Mouse (Mus musculus) urinary bladder, postnatal 10 days (tissue): ENCODE results near the gene Creb3l4.
"Not testable (repeated sequence)": the region's sequence is repeated elsewhere in the genome, so short reads cannot be mapped to it uniquely, and the experiment has no call there.

Experiments used
- DNase-seq: peaks from one replicate; pipeline ENCODE4 v3.0.0; 2022; ENCODE audit warnings: low spot score

Creb3l4 gene

DNA sequence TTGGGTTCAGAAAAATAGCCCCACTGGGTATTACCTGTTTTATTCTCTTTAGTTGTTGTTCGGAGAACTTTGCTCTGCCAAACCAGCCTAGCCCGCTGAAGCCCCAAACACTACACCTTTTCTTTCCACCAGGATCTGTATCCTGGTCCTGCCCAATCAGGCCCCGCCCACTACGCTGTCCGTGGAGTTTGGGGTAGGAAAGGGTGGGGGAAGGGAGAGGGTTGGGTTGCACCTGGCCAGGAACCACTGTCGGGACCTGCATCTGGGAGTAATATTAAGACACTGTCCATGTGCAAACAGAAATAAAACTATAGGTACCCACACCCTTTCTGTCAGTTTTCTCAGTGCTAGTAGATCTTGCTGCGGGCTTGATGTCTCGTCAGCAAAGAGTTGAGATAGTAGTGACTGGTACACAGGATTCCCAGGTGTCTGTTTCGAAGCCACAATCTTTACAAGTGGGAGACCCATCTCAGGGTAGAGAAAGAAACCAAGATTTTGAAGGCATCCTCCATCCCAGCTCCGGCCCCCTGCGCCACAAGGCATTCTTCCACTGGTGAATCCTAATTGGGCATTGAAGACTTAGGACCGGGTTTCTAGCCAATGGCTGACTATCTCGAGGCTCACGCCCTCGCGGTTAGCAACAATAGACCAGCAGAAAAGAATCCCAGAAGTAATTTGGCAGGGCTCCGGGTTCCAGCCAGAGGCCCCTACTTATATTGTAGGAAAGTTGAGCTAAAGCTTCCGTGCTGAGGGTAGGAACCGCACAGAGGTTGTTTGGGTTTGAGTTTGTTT, at the start of gene Creb3l4:
Creb3l4 (minus strand) TSS at position 529 of the 792 bp plus-strand sequence.
- DNase-seq: no peak

DNA sequence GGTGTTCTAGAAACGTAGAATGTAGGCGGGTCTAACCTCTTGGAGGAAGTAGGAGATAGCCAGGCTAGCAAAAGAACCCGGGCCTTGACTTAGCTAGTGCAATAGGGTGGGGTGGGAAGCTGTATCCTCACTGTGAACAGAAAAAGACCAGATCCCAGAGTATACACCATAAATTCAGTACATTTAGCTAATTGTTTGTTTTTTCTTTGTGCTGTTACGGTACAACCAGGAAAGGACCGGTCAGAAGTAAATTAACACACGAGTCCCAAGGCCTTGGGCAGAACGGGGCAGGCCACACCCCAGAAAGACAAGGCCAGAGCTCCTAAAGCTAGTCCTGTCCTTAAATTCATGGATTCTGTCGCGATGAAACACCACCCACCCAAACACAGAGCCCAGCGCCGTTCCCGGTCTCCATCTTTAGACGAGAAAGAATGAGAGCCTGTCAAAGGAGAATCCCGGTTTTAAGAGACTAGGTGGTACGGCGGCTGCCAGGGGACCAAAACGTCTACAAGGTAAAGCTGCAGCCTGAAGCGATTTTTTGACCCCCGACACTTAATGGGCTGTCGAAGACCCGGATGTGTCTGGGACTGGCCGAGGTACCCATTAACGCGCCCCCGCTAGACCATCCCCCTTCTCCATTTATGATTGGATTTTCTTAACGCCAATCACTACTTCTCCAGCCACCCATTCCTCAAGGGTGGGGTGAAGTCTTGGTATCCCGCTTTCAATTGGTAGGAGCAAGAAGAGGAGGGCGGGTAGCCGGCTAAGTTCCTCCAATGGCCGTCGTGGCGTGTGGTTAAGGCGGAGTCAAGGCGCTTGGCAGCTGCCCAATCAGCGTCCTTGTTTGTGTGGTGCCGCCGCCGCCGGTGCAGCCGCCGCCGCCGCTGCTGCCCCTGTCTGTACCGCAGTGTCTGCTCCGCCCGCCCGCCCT, 49.3 kb upstream of the Creb3l4 start, which contains the start of gene Gatad2b:
Gatad2b (plus strand) TSS at position 834 of the 931 bp plus-strand sequence.
- DNase-seq: peak; percentile 91

DNA sequence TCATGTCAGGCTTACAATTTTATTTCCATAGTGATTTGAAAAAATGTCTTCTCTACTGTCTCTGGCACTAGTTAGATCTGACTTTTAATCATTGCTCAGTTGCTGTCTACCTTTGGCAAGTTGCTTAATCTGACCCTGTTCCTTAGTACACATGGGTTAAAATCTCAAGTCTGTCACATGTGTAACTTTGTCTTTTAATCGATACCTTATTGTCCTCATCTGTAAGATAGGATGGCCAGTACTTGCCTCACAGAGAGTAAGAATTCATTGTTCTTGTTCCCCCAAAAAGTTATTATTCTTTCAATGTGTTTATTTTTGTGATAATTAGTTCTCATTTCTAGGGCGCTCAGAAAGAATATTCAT, 48.7 kb upstream of the Creb3l4 start:
- DNase-seq: no peak

DNA sequence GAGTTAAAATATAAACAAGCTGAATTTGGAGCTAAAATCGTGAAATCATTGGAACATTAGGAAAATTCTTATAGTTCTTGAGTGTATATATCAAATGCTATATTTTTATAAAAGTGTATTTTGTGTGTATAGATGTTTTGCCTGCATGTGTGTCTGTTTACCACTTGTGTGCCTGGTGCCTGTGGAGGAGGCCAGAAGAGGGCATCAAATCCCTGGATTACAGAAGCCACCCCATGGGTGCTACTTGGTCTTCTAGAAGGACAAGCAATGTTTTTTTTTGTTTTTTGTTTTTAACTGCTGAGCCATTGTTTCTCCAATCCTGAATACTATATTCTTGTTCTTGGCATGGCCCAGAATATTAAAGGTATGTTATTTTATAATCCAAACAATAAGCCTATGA, 47.3 kb upstream of the Creb3l4 start:
- DNase-seq: no peak

DNA sequence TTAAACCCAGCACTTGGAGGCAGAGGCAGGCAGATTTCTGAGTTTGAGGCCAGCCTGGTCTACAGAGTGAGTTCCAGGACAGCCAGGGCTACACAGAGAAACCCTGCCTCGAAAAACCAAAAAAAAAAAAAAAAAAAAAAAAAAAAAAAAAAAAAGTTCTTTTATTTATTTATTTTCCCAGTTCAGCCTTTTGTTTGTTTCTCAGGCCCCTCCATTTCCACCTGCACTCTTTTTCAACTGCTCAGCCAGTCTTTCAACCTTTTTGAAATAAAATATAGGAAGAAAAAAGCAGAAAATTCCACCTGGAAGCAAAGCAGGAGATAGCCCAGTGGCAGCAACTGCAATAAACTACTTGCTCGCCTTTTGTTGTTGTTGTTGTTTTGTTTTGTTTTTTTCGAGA, 46.1 kb upstream of the Creb3l4 start:
- not testable (repeated sequence) for DNase-seq

DNA sequence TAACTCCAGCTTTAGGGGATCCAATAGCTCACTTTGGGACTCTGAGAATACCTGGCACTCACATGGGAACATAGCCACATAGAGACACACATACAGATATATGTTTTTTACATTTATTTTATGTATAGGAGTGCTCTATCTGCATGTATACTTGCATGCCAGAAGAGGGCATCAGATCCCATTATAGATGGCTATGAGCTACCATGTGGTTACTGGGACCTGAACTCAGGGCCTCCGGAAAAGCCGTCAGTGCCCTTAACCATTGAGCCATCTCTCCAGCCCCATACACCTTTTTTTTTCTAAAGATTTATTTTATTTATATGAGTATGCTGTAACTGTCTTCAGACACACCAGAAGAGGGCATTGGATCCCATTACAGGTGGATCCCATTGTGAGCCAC, 40.8 kb upstream of the Creb3l4 start:
- DNase-seq: no peak

DNA sequence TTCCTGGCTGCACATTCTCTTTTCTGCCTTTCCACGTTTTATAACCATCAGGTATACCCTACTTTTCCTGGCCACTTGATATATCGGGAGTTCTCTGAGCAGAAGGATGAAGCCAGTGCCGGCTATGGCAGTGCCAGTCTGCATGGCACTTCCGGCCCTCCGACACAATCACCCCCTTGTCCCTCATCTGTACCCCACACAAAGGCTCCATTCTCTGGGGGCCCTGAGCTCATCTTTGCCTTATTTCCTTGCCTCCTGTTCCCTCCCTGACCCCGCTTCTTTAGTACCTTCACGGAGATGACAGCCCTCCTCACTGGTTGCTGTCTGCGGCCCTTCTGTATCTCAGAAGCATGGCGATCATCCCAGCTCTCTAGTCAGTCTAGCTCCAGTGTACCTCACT, 37.4 kb upstream of the Creb3l4 start:
- DNase-seq: no peak

DNA sequence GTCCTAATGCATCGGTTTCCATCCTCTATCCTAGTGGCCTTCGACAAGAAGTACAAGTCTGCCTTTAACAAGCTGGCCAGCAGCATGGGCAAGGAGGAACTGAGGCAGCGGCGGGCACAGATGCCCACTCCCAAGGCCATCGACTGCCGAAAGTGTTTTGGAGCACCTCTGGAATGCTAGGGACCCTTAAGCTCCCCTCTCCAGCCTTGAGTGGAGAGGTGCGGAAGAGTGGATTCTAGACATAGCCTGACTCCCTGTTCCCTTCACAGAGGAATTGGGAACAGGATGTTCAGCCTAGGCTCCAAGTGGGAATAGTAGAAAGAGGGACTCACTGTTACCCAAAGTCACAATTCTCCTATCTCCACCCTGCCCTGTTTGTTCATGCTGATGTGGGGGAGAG, 36.4 kb upstream of the Creb3l4 start:
- no peak for DNase-seq

DNA sequence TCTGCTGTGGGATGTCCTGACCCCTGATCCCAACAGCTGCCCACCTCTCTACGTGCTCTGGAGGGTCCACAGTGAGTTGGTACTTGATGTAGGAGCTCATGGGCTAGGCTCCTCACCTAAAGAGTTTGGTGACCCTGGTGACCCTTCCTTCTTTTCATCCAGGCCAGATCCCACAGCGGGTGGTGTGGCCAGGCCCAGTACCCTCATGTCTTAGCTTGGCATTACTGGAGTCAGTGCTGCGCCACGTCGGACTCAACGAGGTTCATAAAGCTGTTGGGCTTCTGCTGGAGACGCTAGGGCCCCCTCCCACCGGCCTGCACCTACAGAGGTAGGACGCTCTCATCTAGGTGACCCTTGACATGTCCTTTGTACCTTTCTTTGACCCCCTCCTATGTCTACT, 35.9 kb upstream of the Creb3l4 start:
- no peak for DNase-seq

DNA sequence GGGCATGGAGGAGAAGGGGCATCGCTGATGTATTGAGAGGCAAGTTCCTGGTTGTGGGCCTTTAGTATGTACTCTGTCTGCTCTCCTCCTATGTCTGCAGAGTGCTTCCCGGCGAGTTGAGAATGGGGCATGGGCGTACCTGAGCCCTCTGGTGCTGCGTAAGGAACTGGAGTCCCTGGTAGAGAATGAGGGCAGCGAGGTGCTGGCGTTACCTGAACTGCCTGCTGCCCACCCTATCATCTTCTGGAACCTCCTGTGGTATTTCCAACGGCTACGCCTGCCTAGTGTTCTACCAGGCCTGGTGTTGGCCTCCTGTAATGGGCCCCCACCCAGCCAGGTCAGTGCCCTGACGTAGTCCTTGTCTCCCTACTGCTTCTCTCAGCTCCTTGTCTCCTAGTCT, 34.9 kb upstream of the Creb3l4 start:
- no peak for DNase-seq

DNA sequence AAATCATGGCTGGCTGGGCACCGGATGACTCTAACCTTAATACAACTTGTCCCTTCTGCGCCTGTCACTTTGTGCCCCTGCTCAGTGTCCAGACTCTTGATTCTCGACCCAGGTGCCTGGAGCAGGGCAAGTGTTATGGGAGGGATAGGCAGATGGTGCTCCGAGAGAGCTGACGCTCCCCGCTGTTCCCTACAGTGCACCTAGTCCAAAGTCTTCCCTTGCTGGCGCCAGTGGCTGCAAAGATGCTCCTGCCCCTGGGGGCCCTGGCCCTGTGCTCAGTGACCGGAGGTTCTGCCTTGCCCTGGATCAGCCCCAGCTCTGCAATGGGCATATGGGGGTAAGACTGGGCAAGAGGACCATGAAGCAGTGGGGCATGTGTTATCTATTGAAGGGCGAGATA, 34.5 kb upstream of the Creb3l4 start:
- DNase-seq: no peak

DNA sequence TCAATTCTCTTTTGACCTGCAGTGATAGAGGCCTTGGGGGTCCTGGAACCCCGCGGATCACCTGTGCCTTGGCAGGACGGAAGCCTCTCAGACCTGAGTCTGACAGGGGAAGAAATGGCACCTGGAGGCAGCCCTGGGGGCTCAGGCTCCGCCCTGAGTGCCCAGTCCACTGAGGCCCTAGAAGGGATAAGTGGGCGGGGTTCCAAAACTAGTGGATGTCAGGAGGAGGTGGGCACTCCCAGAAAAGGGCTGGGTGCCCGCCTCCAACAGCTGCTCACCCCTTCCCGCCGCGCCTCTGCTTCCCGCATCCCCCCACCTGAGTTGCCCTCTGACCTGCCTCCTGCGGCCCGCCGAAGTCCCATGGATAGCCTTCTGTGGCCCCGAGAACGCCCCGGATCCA, 33.5 kb upstream of the Creb3l4 start:
- no peak for DNase-seq

DNA sequence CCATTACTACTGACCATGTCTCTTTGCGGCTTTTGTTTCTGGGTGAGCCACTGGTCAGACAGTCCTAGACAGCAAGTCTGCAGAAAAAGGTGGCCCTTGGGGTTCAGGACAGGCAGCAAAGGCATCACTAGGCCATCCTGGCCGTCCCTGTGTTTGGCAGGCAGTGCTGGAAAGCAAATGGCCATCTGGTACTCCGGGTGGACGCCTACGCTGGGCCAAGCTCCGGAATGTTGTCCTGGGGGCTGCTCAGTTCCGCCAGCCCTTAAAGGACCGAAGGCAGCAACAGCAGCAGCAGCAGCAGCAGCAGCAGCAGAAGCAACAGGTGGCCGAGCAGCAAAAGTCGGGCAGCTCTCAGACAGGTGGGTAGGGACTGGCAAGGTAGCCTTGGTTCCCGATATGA, 32.0 kb upstream of the Creb3l4 start:
- no peak for DNase-seq

DNA sequence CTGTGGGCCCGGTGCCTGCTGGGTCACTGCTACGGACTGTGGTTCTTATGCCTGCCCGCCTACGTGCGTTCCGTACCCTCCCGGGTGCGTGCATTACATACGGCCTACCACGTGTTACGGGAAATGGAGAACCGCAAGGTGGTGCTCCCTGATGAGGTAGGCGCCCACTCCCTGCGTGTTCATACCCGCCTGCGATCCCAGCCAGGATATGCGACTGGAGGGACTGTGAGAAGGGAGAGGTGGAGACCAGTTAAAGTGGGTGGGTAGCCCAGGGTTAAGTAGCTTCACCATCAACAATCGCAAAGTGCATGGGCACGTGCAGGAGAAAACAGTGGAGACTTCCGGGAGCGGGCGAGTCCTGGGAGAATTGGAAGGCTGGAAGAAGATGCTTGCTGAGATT, 30.5 kb upstream of the Creb3l4 start:
- DNase-seq: no peak

DNA sequence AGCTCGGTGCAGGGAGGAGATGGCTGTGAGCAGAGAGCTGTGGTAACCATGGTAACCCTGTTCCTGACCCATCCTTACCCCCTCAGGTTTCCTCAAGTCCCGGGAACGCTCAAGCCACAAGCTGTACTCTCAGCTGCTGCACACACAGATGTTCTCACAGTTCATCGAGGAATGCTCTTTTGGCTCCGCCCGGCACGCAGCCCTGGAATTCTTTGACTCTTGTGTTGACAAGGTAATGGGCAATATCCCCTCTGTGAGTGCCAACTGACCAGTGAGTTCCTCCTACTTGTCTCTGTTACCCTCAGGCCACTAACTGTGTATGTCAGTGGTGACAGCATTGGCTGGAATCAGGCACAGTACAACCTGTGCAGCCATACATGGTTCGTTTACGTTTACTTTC, 28.9 kb upstream of the Creb3l4 start:
- DNase-seq: no peak

DNA sequence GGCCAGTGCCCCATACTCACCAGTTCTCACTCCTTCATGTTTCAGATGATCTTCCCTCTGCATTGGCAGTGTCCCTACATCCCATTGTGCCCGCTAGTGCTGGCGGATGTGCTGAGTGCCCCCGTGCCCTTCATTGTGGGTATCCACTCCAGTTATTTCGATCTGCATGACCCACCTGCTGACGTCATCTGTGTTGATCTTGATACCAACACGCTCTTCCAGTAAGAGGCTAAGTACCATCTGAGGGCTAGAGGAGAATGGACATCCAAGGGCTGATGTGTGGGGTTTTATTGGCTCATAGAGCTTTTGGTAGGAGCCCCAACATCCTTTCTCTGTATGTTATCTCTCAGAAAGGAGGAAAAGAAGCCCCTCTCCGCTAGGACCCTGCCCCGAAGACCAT, 27.5 kb upstream of the Creb3l4 start:
- DNase-seq: no peak

DNA sequence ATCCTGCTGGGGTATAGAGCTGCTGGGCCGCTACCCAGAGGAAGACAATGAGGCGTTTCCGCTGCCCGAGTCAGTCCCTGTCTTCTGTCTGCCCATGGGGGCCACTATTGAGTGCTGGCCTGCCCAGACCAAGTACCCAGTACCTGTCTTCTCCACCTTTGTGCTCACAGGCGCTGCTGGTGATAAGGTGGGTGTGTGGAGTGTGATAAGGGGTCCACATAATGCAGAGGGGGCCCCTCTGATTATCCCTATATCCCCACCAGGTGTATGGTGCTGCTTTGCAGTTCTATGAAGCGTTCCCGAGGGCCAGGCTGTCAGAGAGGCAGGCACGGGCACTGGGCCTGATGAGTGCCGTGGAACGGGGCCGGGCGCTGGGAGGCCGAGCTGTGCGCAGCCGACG, 25.7 kb upstream of the Creb3l4 start:
- DNase-seq: no peak

DNA sequence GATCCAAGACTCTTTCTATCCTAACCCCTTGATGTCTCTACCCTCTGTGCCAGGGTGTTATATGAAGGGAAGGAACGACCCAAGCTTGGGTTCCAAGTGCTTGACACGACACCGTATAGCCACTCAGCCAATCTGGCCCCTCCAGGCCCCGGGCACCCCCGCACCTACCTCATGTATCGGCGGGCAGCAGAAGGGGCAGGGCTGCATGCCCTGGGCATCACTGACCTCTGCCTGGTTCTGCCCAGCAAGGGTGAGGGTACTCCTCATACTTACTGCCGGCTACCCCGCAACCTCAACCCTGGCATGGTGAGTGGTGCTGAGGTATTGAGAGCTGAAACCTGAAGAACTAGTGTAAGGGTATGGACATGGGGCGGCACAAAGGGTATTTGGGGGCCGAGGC, 24.9 kb upstream of the Creb3l4 start:
- no peak for DNase-seq

DNA sequence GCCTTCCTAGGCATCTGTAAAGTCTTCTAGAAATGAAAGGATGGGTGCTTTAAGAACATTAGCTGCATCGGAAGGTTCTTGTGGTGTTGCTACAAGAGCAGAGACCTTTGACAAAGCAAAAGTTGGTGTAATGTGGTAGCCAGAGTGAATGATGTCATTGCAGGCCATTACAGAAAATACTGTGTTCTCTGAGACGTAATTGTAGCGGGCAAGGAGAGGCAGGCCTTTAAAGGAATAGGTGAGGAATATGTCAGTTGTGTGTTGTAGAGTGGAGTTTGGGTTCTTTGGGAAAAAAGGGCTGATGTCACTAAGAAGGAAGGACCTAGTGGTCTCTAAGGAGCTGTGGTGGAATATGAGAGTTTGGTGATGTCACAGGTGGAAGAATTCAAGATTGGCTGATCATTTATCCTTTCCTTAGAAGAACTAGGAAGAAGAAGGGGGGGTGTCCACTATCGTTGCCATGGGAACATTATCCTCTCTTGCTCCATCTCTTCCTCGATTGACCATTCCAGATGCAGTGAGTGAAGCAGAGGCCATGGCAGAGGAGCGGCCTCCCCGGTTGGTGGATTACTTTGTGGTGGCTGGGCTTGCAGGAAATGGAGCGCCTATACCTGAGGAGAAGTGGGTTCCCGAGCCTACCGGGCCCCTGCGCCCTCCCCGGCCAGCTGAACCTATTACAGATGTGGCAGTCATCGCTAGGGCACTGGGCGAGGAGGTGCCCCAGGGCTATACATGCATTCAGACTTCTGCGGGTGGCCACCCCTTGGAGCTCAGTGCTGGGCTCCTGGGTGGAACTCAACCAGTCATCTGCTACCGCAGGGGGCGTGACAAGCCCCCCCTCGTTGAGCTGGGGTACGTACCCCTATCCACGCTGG, 23.8 kb upstream of the Creb3l4 start:
- DNase-seq: no peak

DNA sequence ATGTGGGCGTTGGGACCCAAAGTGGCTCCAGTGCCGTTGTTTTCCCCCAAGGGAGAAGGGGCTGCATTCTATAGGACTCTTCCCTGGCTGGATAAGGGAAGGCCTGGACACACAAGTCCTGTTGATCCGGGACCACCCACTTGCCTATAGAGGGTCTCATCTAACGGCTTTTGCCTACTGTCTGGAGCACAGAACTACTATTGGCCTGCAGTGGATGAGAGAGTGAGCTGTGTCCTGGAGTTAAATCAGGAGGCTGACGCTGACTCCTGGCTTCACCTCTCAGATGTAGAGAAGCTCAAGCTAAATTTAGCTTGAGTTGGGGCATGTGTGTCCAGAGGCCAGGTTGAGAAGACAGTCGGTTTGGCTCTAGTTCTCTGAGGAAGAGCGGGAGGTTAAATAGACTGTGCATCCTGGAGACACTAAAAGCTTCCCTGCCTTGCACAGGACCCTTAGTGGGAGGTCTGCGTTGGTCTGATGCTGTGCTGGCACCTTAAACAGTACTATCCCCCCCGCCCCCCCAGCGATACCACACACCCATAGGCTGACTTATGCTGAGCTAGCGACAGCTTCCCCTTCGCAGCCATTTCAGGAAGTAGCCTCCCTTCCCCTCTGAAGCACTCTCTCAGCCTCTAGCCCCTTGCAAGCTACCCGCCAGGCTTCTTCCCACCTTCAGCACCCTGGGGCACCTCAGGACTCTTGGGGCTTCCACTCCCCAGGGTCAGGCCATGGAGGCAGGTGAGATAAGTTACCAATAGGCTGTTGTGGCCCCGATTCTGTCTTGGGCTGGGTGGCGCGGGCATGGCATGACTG, 22.8 kb upstream of the Creb3l4 start:
- DNase-seq: no peak
